1 mouse cellular context compared by ENCODE assay signal in genomic region chr9:3403251-3404208, GRCm38 (mm10).
TF ChIP-seq lines count a peak whose summit lies in the region.

TSS of gene Cwf19l2 (plus strand) at chr9:3403592.

TF ChIP-seq in MEL, 35 proteins besides CTCF, POLR2A, EP300 and RAD21 (continued from another document):
- TF ChIP-seq MAZ (IDR thresholded peaks at IDR 0.05; ENCODE audit: low read depth, low read length) (no peak), POLR2AphosphoS2 (IDR thresholded peaks at IDR 0.05; ENCODE audit: low read length) (peak; percentile 89), GATA1 (IDR thresholded peaks at IDR 0.05; ENCODE audit: low read depth, low read length) (no peak), MEF2A (IDR thresholded peaks at IDR 0.05; ENCODE audit: extremely low read depth, insufficient replicate concordance, low read depth, low read length, poor library complexity, severe bottlenecking) (no peak), SIN3A (IDR thresholded peaks at IDR 0.05; ENCODE audit: low read length) (peak; percentile 96), GABPA (IDR thresholded peaks at IDR 0.05; ENCODE audit: low read depth, low read length) (no peak), POLR2AphosphoS5 (IDR thresholded peaks at IDR 0.05; ENCODE audit: borderline replicate concordance, low read depth, low read length) (no peak; the same call in 1 of the 2 replicates), ZMIZ1 (IDR thresholded peaks at IDR 0.05; ENCODE audit: low read depth, low read length) (peak; percentile 49; the same call in 1 of the 2 replicates), ETS1 (IDR thresholded peaks at IDR 0.05; ENCODE audit: low read depth, low read length) (peak; percentile 50; the same call in 1 of the 2 replicates), CHD1 (IDR thresholded peaks at IDR 0.05; ENCODE audit: low read depth, low read length) (no peak; the same call in 1 of the 2 replicates), USF1 (IDR thresholded peaks at IDR 0.05; ENCODE audit: low read depth, low read length) (peak; percentile 90), RCOR1 (IDR thresholded peaks at IDR 0.05; ENCODE audit: low read depth, low read length) (no peak), MYB (IDR thresholded peaks at IDR 0.05; ENCODE audit: low read depth, low read length) (no peak), KAT2A (conservative IDR thresholded peaks at IDR 0.05; ENCODE audit: low read depth, low read length) (peak; percentile 94), ZNF384 (IDR thresholded peaks at IDR 0.05; ENCODE audit: low read depth, low read length) (peak; percentile 60), MXI1 (IDR thresholded peaks at IDR 0.05; ENCODE audit: low read depth, low read length) (peak; percentile 95), HCFC1 (IDR thresholded peaks at IDR 0.05; ENCODE audit: low read depth, low read length) (peak; percentile 95), NRF1 (IDR thresholded peaks at IDR 0.05; ENCODE audit: insufficient read depth, low read depth, low read length, poor library complexity, severe bottlenecking) (peak; percentile 68), JUND (IDR thresholded peaks at IDR 0.05; ENCODE audit: low read depth, low read length) (peak; percentile 60)
